Mouse (Mus musculus) spleen, postnatal 0 days (tissue): ENCODE measurements around the gene Tnfsf8. TPM values are rescaled to one million over a fixed set of nuclear protein-coding genes. Genes with fewer than 3 reads are reported as not detected.

Experiments
- polyA plus RNA-seq: library from polyadenylated mRNA; unstranded; fragments of >200 nt; fragmentation: Nextera tagmentation; extraction: Ambion mirVana; gene quantifications from 2 replicates; pipeline ENCODE4 v1.2.1, GENCODE M21; 2015

Gene Tnfsf8
- 0.04 TPM in 1 of 2 replicates, not detected in the other for polyA plus RNA-seq

GRCm38 (mm10) chr4:63860688-63861540 is at the start of gene Tnfsf8:
Gene Tnfsf8 (minus strand): TSS chr4:63861347.

Other genes starting within 250 kb of the Tnfsf8 start
- not detected in 2 replicates for gene Tex48, start 238.9 kb downstream of the Tnfsf8 start, polyA plus RNA-seq
- gene Gm11214, start 198.0 kb downstream of the Tnfsf8 start, polyA plus RNA-seq = not detected in 2 replicates
- not detected in 2 replicates for gene Tnfsf15, start 116.2 kb downstream of the Tnfsf8 start, polyA plus RNA-seq
- gene Tnc, start 185.7 kb upstream of the Tnfsf8 start, polyA plus RNA-seq = 1.1 and 1.5 TPM in 2 replicates